Mouse (Mus musculus): Measurements from ENCODE around the gene Cldn22.

DNA sequence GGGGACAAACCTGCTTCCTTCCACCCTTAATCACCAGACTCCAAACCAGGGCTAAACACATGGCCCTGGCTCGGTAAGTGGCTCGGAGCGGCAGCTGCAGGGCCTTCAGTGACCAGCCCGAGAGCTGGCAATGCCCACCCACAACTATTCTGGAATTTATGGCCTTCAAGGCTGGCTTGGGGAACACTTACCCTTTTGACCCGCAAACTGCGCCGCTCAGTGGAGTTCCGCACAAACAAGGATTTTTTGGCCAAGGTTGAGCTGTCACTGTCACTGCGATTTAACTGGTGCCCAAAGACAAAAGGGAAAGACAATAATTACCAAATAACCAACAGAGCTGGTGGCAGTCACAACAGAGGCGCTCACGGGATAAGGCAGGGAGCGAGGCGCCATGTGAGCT lies 21.7 kb downstream of the Cldn22 start:
- TF ChIP-seq CTCF (IDR thresholded peaks at IDR 0.05; ENCODE audit: low read depth): no peak
- no peak for TF ChIP-seq EP300 (IDR thresholded peaks at IDR 0.05; ENCODE audit: low read depth)
